Mouse (Mus musculus): ENCODE measurements around the gene Sirt1.
"Not testable (repeated sequence)": the region's sequence is repeated elsewhere in the genome, so short reads cannot be mapped to it uniquely, and the experiment has no call there.

The Sirt1 gene

GRCm38 (mm10) chr10:63388948-63389347 is 7.4 kb upstream of the Sirt1 start:
- DNase-seq (ENCODE audit: low read depth), result no peak

DNA sequence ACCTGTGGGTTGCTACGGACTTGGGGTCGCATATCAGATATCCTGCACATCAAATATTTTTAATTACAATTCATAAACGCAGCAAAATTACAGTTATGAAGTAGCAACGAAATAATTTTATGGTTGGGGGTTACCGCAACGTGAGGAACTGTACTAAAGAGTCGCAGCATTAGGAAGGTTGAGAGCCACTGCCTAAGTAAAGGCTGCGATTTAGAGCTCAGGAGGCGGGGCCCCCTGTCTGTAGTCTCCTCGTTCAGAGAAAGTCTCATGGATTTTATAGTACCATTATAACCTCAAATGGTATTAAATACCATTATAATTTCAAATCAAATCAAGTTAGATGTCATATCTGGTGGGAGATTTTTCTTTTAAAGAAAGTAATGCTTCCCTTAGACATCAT is 5.5 kb upstream of the Sirt1 start:
- DNase-seq (ENCODE audit: low read depth), result peak; percentile 36

DNA sequence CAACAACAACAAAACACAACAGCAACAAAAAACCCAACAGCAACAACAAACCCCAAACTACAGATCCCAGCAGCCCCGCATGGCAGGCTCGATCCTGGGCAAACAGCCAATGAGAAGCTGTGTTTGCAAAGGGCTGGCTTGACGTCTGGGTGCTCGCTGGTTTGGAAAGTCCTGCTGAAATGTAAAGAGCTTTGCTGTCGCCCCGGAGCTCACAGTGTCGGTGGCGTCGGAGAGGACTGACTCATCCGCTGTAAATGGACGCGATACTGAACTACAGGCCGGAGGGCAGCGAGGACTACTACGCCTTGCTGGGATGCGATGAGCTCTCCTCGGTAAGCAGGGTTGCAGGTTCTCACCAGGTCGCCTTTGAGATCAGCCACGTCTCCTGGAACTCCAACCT is 4.9 kb upstream of the Sirt1 start:
- DNase-seq (ENCODE audit: low read depth), result peak; percentile 88

DNA sequence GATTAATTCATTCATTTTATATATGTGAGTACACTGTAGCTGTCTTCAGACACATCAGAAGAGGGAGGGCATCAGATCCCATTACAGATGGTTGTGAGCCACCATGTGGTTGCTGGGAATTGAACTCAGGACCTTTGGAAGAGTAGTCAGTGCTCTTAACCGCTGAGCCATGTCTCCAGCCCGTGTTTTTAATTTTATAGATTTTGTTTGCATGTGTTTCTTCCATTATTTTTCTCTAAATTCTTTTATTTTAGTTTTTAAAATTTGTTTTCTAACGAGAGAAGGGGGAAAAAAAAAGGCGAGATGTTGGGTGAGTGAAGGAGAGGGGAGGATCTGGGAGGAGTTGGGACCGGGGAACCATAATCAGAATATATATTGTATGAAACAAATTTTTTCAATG is 4.4 kb upstream of the Sirt1 start:
- DNase-seq (ENCODE audit: low read depth), result not testable (repeated sequence)

GRCm38 (mm10) chr10:63382372-63383279 is 1.1 kb upstream of the Sirt1 start, which contains the start of gene Dnajc12:
Gene Dnajc12, plus strand, starts transcription at chr10:63382443.
- peak; percentile 98 for DNase-seq (ENCODE audit: low read depth)

DNA sequence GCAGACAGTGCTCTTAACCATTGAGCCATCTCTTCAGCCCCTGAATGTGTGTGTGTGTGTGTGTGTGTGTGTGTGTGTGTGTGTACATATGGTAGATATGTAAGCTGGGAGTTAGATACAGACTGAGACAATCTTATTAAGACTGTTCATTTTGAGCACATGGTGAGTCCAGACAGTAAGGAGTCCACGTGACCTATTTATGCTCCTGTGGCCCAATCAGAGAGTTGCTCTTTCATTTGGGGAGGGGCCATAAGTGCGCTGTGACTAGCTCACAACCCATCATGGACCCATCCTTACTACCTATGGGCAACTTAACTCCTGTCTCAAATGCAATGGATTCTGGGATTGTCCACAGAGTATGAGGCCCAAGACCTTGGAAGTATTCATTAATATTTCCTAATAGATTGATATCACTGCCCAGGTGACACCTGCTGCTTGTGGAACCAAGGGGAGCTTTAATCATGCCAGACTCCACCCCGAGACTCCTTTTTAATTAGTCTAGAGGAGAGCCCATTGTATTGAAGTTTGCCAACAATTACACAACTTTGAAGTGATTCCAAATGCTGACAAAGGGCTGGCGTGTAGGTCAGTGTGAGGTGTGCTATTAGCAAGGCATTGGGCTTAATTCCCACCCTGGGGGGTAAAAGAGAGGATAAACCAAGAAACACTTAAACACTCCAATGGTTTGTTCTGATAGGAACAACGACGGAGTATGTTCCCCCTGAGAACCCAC is 2.4 kb downstream of the Sirt1 start:
- no peak for DNase-seq (ENCODE audit: low read depth)

- peak; percentile 89 for DNase-seq (ENCODE audit: low read depth)
These were observed 4.0 kb downstream of the Sirt1 start for GRCm38 (mm10) chr10:63377468-63377867.

GRCm38 (mm10) chr10:63376303-63376702 is 5.2 kb downstream of the Sirt1 start:
- DNase-seq (ENCODE audit: low read depth), result no peak

DNA sequence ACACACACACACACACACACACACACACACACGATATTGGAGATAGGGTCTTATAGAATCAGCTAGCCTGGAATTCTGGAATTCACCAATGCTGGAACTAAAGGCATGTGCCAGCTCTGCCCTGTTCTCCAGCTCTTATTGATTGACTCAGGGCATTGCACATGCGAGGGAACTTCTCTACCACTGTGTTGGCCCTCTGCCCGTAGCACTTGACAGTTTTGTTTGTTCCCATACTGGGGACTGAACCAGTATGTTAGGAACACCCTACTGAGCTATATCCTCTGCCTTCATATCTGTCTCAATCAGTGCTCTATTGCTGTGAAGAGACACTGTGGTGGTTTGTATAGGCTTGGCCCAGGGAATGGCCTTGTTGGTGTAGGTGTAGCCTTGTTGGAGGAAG is 13.5 kb downstream of the Sirt1 start:
- no peak for DNase-seq (ENCODE audit: low read depth)

- no peak for DNase-seq (ENCODE audit: low read depth)
These were observed 14.1 kb downstream of the Sirt1 start for GRCm38 (mm10) chr10:63367386-63367785.

DNA sequence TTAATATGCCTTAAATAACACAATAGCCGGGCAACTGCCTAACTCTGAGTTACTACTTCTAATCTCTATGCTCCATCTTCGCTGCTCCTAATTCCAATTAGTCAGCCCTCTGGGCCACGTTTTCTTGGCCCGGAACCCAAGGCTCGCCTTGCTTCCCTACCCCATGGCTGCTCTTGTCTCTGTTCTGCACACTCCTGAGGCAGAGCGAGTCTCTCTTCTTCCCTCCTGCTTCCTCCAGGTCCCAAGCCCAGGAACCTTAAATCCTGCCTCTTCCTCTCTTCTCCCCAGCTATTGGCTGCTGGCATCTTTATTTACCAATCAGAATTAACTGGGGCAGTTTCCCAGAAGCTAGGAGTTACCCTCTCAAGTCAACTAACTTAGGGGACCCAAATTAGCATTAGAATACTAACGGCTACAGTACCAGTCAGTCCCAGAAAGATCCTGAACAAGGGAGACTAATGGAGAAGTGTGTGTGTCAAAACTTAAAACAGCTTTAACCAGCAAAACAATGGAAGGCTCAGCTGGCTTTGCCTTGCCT is 15.5 kb downstream of the Sirt1 start:
- no peak for DNase-seq (ENCODE audit: low read depth)

DNA sequence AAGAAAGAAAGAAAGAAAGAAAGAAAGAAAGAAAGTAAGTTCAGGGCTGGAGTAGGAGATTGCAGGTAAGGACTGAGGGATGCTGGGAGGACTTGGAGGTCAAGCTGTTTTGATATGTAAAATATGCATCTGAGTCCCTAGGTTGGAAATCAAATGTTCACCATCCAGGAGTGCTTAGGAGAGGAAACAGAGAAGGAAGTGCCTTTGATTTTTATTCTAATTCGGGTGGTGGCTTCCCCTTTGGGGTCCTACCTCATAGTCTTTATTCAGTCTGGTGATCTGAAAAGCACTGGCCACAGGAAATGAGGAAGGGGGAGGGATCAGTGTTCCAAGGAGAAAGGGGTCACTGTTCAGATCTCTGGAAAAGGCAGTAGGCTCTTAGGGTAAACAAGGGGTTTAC is 21.0 kb downstream of the Sirt1 start:
- no peak for DNase-seq (ENCODE audit: low read depth)

DNA sequence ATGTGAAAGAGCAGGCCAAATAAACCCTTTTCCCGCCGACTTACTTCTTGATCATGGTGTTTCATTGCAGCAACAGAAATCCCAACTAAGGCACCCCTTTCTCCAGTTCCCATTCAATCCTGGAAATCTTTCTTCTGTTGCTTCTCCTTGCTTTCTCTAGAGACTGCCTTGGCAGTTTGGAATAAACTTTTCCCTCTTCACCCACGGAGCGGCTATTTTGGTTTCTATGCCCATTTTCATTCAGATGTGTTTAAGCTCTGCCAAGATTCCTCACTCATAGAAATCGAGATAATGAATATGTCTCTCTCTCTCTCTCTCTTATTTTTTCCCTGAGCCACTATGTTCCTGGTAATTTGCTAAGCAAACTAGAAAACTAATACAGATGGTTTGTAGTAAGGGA is 29.4 kb downstream of the Sirt1 start:
- no peak for DNase-seq (ENCODE audit: low read depth)

DNA sequence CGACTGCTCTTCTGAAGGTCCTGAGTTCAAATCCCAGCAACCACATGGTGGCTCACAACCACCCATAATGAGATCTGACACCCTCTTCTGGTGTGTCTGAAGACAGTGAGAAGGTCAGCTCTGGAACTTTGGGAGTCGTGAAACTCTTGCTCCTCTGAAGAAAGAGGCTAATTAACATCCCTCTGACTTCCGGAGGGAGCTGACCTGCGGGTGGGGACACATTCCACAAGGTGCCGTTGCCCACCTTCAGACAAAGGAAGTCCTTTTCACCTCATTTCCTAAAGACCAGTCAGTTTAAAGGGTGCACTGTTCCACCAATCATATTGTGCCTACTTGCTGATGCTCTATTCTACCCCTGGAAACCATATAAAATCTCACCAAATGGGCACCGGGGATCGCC is 30.4 kb downstream of the Sirt1 start:
- DNase-seq (ENCODE audit: low read depth), result not testable (repeated sequence)

DNA sequence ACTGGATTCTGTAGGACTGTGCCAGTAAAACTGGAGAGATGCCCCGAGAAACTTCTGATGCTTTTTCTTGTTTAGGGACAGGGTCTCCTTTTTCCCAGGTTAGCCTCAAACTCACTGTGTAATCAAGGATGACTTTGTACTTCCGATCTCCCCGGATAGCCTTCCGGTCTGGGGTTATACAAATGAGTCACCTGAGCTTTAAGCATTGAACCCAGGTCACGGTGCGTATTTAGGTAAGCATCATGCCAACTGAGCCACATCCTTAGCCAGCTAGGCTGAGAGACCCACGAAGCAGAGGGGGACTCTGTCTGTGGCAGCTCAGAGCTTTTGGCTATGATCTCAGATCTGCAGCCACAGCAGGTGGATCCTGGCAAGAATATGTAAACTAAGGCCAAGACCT is 30.8 kb downstream of the Sirt1 start:
- DNase-seq (ENCODE audit: low read depth), result no peak

GRCm38 (mm10) chr10:63348291-63348690 is 33.2 kb downstream of the Sirt1 start:
- DNase-seq (ENCODE audit: low read depth), result no peak

DNA sequence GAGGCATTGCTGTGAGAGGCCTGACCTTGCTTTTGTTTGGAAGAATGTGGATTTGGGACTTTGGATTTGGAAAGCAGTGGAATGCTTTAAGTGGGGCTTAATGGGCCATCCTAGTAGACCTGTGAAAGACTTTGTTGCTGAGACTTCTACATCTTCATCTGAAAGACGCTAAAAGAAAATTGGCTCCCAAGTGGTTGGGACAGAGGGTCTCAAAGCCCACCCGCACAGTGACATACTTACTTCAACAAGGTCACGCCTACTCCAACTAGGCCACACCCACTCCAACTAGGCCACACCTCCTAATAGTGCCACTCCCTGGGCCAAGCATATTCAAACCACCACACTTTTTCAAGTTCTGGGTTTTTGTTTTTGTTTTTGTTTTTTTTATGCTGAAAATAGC is 36.8 kb downstream of the Sirt1 start:
- no peak for DNase-seq (ENCODE audit: low read depth)

GRCm38 (mm10) chr10:63341351-63341750 is 40.2 kb downstream of the Sirt1 start:
- no peak for DNase-seq (ENCODE audit: low read depth)

DNA sequence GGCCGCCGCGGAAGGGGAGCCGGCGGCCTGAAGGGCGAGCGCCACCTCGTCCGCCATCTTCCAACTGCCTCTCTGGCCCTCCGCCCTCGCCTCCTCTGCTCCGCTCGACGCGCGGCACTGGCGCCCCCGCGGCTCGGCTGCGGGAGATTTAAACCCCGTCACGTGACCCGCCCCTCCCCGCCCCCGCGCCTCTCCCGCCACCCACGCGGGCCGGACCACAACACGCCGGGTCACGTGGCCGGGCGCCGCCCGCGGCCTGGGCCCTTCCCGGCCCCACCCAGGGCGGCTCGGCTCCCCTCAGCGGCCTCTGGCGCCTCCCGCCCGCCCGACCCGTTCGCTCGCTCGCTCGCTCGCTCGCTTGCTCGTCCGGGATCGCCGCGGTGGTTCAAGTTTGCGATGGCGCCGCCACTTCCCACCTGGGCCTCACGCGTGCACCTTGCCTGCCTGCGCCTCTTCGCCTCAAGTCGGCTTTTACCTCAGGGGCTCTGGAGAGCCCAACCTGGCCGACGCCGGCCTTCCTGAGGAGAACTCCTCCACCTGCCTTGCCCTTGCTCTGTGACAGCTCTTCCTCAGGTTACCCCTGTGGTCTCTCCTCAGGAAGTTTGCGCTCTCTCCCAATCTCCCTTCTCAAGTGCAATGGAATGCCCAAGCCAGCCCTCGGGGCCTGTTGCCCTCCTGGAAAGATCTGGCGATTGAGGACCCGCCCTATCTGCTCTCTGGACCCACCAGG is 42.4 kb downstream of the Sirt1 start:
- peak; percentile 85 for DNase-seq (ENCODE audit: low read depth)

- DNase-seq (ENCODE audit: low read depth), result peak; percentile 63
These were observed 43.3 kb downstream of the Sirt1 start for GRCm38 (mm10) chr10:63337951-63338836.

GRCm38 (mm10) chr10:63337326-63337725 is 44.2 kb downstream of the Sirt1 start:
- DNase-seq (ENCODE audit: low read depth), result peak; percentile 30
